Mouse (Mus musculus) adrenal gland, adult 18-20 months (tissue): ENCODE results near the gene Olfr486. TPM values are rescaled to one million over a fixed set of nuclear protein-coding genes. Genes with fewer than 3 reads are reported as not detected.
"Not testable (repeated sequence)": the region's sequence is repeated elsewhere in the genome, so short reads cannot be mapped to it uniquely, and the experiment has no call there.

ENCODE experiments used
- DNase-seq, 2 experiments: peaks; one replicate each; pipeline ENCODE4 v3.0.0; 2021 to 2022; ENCODE audit warnings: low spot score in 2 of 2
- long read RNA-seq, 2 experiments: library from polyadenylated mRNA; stranded (forward); transcript quantifications; one replicate each; pipeline ENCODE4 v2.0.0; 2021
- total RNA-seq, 2 experiments: library from RNA; stranded (reverse); gene quantifications; 1 replicate in 1 of 2; 2 replicates in 1 of 2; pipeline ENCODE4 v1.2.3; 2021

The Olfr486 gene
- total RNA-seq, result not detected
- long read RNA-seq, experiment 1, result 0 reads
- long read RNA-seq, experiment 2, result 0 reads

- not testable (repeated sequence) for DNase-seq
Measured at GRCm38 (mm10) chr7:108172642-108173041, at the start of gene Olfr486. Gene Olfr486 (minus strand): TSS chr7:108172742.

- DNase-seq, result not testable (repeated sequence)
Measured at GRCm38 (mm10) chr7:108214536-108214935, 42.0 kb upstream of the Olfr486 start, which contains the start of gene Olfr487. Gene Olfr487 (minus strand): TSS chr7:108214636.

GRCm38 (mm10) chr7:108196938-108197337 lies 24.4 kb upstream of the Olfr486 start:
- no peak for DNase-seq

DNA sequence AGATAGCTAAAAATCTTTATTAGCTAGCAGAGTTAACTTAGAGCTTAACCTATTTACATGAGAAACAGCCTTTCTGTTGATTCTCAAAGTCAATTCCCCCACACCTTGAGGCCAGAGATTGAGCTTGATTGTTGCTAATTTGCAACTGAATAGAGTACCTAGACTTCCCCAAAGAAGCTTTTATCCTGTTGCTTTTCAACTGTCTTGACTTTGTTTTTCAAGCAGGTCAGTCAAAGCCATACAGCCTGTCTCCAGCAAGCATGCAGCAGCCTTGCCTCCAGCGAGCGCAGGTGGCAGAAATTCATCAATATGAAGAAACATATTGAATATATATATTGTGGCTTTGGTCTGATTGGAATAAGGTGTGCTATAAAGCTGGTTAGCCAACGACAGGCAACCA lies 23.8 kb upstream of the Olfr486 start:
- not testable (repeated sequence) for DNase-seq

- DNase-seq, result not testable (repeated sequence)
Measured at GRCm38 (mm10) chr7:108192714-108193113, 20.2 kb upstream of the Olfr486 start.

- not testable (repeated sequence) for DNase-seq
Measured at GRCm38 (mm10) chr7:108191196-108191595, 18.7 kb upstream of the Olfr486 start.

GRCm38 (mm10) chr7:108185237-108185636 lies 12.7 kb upstream of the Olfr486 start:
- DNase-seq, result not testable (repeated sequence)

DNA sequence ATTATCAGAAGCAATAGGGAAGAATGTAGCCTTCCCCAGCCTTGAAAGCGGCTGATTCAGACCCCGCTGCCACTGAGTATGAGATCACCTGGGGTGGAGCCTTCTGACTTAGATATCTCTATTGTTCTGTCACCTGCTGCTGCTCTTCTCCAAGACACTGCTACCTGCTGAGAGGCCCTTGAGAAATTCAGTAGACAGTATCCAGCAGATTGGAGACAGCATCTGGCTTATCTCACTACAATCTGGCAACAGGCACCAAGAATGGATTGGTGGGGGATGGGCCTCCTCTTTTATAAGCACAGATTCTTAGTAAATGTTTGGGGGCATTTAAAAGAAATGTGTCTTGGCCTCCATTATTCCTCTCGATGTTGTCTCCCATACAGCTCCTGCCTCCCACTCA lies 11.9 kb upstream of the Olfr486 start:
- not testable (repeated sequence) for DNase-seq

DNA sequence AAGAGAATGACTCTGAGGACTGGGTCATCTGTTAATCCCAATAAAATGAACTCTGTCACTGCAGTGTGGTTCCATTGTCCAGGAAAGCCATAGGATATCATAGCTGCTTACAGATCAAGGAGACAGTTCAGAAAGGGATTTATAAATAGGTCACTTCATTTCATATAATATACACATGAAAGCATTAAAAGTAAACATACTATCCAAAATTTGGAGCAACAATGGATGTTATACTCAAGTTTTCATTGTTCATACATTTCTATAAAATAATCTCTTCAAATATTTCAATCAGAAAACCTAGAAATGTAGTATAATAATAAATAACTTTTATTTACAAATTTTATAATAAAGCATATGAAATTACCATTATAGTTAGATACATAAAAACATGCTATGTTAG lies 12.8 kb downstream of the Olfr486 start, which contains the start of gene Olfr485:
Olfr485 (minus strand) TSS at position 101 of the 400 bp plus-strand sequence.
- no peak for DNase-seq

DNA sequence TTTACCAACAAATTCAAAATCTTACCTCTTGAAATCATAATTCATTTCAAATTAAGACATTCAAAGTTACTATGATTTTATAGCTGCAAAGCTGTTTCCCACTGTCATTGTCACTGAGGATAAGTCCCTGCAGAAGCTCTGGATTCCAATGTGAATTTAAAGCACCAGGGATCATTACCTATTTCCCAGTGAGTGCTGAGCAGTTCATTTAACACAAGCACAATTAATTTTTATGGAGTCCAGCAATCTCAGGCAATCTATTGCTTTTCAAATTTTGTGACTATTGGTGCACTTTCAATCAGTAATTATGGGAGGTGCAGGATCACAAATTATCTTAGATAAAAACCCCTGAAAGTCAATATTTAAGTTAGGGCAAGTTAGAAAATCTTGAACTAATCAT lies 45.2 kb downstream of the Olfr486 start, which contains the start of gene Olfr484:
Olfr484 (minus strand) TSS at position 101 of the 400 bp plus-strand sequence.
- no peak for DNase-seq

Other genes with a start within 250 kb of the Olfr486 start
- not detected for gene Olfr473, start 242.3 kb downstream of the Olfr486 start, total RNA-seq
- gene Olfr474, start 218.1 kb downstream of the Olfr486 start, total RNA-seq, result not detected
- not detected for gene Olfr476, start 207.9 kb downstream of the Olfr486 start, total RNA-seq
- not detected for gene Olfr477, start 186.0 kb downstream of the Olfr486 start, total RNA-seq
- not detected for gene Olfr478, start 138.8 kb downstream of the Olfr486 start, total RNA-seq
- gene Olfr479, start 122.0 kb downstream of the Olfr486 start, total RNA-seq, result not detected
- gene Olfr480, start 105.4 kb downstream of the Olfr486 start, total RNA-seq, result not detected
- not detected for gene Olfr481, start 92.9 kb downstream of the Olfr486 start, total RNA-seq
- 1 to 10 TPM; 1.9 to 2.0 TPM for gene Olfr482, start 75.2 kb downstream of the Olfr486 start, total RNA-seq
- not detected for gene Olfr483, start 71.9 kb downstream of the Olfr486 start, total RNA-seq
- gene Olfr484, start 45.3 kb downstream of the Olfr486 start, total RNA-seq, result not detected
- not detected for gene Olfr485, start 12.9 kb downstream of the Olfr486 start, total RNA-seq
- not detected for gene Olfr487, start 41.9 kb upstream of the Olfr486 start, total RNA-seq
- not detected for gene Olfr488, start 85.6 kb upstream of the Olfr486 start, total RNA-seq
- not detected for gene Olfr490, start 116.2 kb upstream of the Olfr486 start, total RNA-seq
- not detected for gene Olfr491, start 140.7 kb upstream of the Olfr486 start, total RNA-seq
- not detected for gene Olfr492, start 150.9 kb upstream of the Olfr486 start, total RNA-seq
- gene Olfr493, start 174.2 kb upstream of the Olfr486 start, total RNA-seq, result not detected
- gene Olfr494, start 192.6 kb upstream of the Olfr486 start, total RNA-seq, result not detected
- gene Olfr495, start 220.4 kb upstream of the Olfr486 start, total RNA-seq, result not detected
- gene Olfr497, start 247.7 kb upstream of the Olfr486 start, total RNA-seq, result not detected